Mouse (Mus musculus) erythroblast, embryonic 14.5 days (primary cell): ENCODE data around the gene Etfdh. TPM values are rescaled to one million over a fixed set of nuclear protein-coding genes. Genes with fewer than 3 reads are reported as not detected.
"Not testable (repeated sequence)": the region's sequence is repeated elsewhere in the genome, so short reads cannot be mapped to it uniquely, and the experiment has no call there.

Experiments used
- H3K27me3 ChIP-seq: 2 replicates; pipeline ENCODE4 v1.6.1; 2012; ENCODE audit warnings: inconsistent platforms; ENCODE audit not compliant: control insufficient read depth
- H3K36me3 ChIP-seq: 2 replicates; pipeline ENCODE4 v1.6.1; 2012; ENCODE audit warnings: mild to moderate bottlenecking, inconsistent platforms; ENCODE audit not compliant: control insufficient read depth
- H3K4me1 ChIP-seq: 2 replicates; pipeline ENCODE4 v1.6.1; 2012; ENCODE audit warnings: inconsistent platforms; ENCODE audit not compliant: control insufficient read depth
- H3K4me3 ChIP-seq: replicated peaks from 2 replicates; pipeline ENCODE3; 2012; ENCODE audit warnings: moderate library complexity, mild to moderate bottlenecking, inconsistent platforms
- H3K9me3 ChIP-seq: 2 replicates; pipeline ENCODE4 v1.6.1; 2012; ENCODE audit warnings: low read length, inconsistent platforms, mixed read lengths; ENCODE audit not compliant: control insufficient read depth
- GATA1 ChIP-seq: IDR thresholded peaks from 2 replicates; pipeline ENCODE4 v1.6.1; 2012; ENCODE audit warnings: low read length, inconsistent platforms, mixed read lengths
- TAL1 ChIP-seq: IDR thresholded peaks from 3 replicates; pipeline ENCODE4 v1.6.1; 2012; ENCODE audit warnings: low read length, inconsistent platforms, mixed read lengths
- polyA plus RNA-seq: library from polyadenylated mRNA; stranded (reverse); fragments of >175 nt; gene quantifications from 2 replicates; pipeline ENCODE4 v1.2.3, GENCODE M21; 2012

Etfdh gene
- polyA plus RNA-seq, 1 experiment, result 1.1 TPM

DNA sequence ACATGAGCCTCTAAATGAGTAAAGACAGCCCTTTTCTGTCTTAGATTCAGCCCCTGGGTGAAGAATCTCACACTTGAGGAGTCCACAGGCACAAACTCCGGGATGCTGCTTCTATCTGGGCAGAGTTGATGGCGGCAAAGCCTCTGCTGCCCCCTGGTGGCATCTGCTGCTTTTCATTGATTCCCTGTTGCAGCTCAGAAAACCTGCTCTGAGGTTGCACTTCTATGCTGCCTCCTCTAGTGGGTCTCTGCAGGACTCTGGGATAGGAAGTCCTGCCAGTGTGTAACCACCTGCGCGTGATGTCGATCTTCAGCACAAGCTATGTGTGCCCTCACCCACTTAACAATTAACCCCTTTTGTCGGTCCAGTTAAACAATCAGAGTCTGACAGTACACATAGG, 42.5 kb downstream of the Etfdh start:
- Histone ChIP-seq H3K4me3 (no peak overlapping the region), H3K36me3 (no peaks in the 10 kb centered on the region; the same call in 1 of the 2 replicates), H3K9me3 (no peaks in the 10 kb centered on the region; the same call in 1 of the 2 replicates), H3K27me3 (no peaks in the 10 kb centered on the region), H3K4me1 (peaks cover 48% of the 10 kb centered on the region)
- no peak for TF ChIP-seq TAL1

DNA sequence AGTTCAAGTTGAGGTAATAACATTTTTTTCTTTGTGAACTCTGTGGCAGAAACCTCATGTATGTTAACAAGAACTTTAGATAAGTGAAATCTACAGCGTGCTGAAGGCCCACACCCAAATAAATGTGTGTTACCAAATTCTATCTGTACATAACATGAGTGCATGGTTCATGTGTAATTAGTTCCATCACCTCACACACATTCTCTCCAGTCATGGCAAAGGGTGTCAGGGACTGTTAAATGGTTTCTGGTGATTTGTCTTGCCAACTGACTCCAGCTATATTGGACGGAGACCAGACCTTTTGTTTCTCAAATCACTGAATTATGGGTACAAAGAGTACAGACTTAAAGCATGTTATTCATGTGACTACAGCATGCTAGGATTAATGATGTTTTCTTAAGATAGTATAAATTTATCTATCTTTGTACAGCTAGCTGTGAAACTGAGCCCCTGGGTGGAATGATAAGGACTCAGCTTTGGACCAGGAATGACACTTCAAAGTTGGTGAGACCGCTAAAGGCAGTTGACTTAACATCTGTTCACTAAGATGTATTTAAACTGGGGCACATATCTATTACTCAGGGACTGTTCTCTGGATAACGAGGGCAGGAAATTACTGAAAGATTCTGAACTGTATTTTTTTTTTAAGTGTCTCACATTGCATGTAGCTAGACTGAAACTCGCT, 49.3 kb downstream of the Etfdh start:
- peaks cover 87% of the 10 kb centered on the region for H3K4me1 ChIP-seq
- no peaks in the 10 kb centered on the region; the same call in 1 of the 2 replicates for H3K36me3 ChIP-seq
- no peaks in the 10 kb centered on the region for H3K9me3 ChIP-seq
- peak overlapping the region; percentile 20 for H3K4me3 ChIP-seq
- H3K27me3 ChIP-seq, result no peaks in the 10 kb centered on the region
- TF ChIP-seq TAL1, result peak; percentile 77
- peak; percentile 81 for TF ChIP-seq GATA1

- peaks cover 94% of the 10 kb centered on the region for H3K4me1 ChIP-seq
- no peak overlapping the region for H3K4me3 ChIP-seq
- TF ChIP-seq TAL1 (no peak), GATA1 (no peak)
- no peaks in the 10 kb centered on the region for H3K27me3 ChIP-seq
- no peaks in the 10 kb centered on the region for H3K9me3 ChIP-seq
- no peaks in the 10 kb centered on the region; the same call in 1 of the 2 replicates for H3K36me3 ChIP-seq
These were observed 51.1 kb downstream of the Etfdh start for GRCm38 (mm10) chr3:79578164-79578563.

DNA sequence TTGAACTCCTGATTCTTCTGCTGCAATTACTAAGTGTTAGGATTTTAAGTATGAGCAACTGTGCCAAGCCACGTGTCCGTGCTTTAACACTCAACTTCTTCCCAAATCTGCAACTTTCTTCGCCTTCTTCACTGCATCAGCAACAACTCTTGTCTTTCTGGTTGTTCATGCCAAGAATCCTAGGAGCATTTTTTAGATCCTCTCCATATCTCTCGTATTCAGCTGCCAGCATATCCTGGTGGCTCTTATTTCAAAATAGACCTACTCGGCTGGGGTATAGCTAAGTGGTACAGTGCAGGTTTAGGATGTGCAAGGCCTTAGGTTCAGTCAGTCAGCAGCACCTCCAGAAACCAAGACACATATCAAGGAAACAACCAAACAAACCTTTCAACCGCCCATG, 51.7 kb downstream of the Etfdh start:
- Histone ChIP-seq H3K9me3 (no peaks in the 10 kb centered on the region), H3K4me3 (no peak overlapping the region), H3K36me3 (no peaks in the 10 kb centered on the region; the same call in 1 of the 2 replicates), H3K4me1 (peaks cover 94% of the 10 kb centered on the region), H3K27me3 (no peaks in the 10 kb centered on the region)
- TF ChIP-seq TAL1, result no peak
- TF ChIP-seq GATA1, result no peak

DNA sequence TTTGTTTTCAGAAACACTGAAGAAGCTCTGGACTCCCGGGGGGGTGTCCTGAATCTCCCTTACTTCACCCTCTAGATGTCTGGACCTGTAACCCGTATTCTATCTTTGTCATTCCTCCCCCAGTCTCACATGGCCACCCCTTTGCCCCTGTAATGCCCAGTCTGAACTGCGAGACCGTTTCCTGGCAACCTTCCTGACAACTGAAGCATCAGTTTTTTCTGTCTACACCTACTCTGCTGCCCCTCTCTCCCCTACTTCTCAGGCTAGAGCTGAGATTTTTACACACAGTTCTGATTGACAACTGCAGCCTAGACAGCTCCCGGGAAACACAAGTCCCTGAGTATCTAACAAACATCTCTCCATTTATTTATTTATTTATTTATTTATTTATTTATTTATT, 52.4 kb downstream of the Etfdh start:
- H3K4me3 ChIP-seq, result no peak overlapping the region
- H3K9me3 ChIP-seq, result no peaks in the 10 kb centered on the region
- TF ChIP-seq GATA1 (no peak), TAL1 (no peak)
- H3K36me3 ChIP-seq, result no peaks in the 10 kb centered on the region; the same call in 1 of the 2 replicates
- H3K27me3 ChIP-seq, result no peaks in the 10 kb centered on the region
- H3K4me1 ChIP-seq, result peaks cover 93% of the 10 kb centered on the region

DNA sequence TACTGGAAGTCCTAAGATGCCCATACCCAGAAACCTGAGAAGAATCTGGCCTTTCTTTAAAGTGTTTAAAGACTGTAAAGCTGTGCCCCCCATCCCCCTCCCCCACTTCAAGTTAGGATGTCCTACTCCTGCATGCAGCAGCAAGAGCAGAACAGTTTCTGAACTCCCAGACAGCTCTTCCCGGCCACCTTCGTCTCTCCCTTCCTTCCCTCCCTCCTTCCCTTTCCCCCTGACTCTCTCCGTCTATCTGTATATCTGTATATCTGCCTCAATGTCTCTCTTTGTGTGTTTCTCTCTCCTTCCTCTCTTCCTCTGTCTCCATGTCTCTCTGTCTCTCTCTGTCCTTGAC, 52.9 kb downstream of the Etfdh start:
- H3K36me3 ChIP-seq, result no peaks in the 10 kb centered on the region; the same call in 1 of the 2 replicates
- H3K27me3 ChIP-seq, result no peaks in the 10 kb centered on the region
- peaks cover 92% of the 10 kb centered on the region for H3K4me1 ChIP-seq

DNA sequence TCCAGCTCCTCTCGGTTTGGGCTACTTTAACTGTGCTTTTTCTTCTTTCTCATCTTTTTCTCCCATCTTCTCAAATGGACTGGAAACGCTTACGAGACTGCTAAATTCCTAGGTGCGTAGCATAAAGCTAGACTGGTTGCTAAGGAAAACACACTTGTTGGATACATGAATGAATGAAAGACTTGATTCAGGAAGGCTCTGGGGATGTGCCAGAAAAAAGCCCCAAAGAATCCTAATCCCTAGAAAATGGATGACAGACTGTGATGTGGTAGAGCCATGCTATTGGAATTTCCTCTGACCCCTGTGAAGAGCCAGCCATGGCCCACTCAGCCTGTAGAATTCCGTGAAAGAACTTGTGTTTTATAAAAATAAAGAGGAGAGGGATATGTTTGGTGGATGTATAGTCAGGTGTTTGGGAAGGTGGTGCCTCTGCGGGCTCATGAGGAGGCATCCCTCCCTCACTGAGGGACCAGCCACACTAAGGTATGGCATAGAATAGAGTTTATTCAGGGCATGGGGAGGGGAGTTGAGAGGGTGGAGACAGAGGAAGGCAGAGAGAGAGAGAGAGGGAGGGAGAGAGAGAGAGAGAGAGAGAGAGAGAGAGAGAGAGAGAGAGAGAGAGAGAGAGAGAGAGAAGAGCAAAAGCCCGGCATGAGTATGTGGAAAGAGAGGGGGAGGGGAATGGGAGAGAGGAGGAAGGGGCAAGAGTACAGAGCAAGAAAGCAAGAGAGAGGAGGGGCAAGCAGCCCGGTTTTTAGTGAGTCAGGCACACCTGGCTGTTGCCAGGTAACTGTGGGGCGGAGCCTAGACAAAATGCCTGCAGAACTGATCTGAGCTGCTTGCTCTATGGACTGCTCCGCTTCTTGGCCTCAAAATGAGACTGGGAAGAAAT, 53.5 kb downstream of the Etfdh start:
- Histone ChIP-seq H3K27me3 (no peaks in the 10 kb centered on the region), H3K4me3 (no peak overlapping the region), H3K4me1 (peaks cover 91% of the 10 kb centered on the region), H3K36me3 (no peaks in the 10 kb centered on the region; the same call in 1 of the 2 replicates), H3K9me3 (no peaks in the 10 kb centered on the region)
- TF ChIP-seq TAL1, result no peak
- no peak for TF ChIP-seq GATA1

More for the DNA sequence above, 52.9 kb downstream of the Etfdh start:
- Histone ChIP-seq H3K4me3 (no peak overlapping the region), H3K9me3 (no peaks in the 10 kb centered on the region)
- no peak for TF ChIP-seq TAL1
- no peak for TF ChIP-seq GATA1

DNA sequence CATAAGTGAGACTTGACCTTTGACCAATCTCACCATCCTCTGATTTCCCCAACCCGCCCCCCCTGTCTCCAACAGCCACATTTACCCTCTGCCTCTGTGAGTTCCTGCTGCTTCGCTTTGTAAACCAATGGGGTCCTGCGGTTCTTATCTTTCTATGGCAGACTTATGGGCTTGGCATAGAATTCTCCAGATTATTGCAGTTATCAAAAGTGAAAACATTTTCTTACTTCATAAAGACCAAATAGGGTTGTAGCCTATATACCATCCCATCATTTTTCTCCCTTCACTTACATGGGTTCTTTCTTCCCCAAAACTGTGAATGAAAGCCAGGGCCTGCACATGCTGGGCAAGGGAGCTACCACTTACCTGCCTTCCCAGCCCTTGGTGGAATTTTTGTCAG, 55.0 kb downstream of the Etfdh start:
- no peaks in the 10 kb centered on the region for H3K27me3 ChIP-seq
- peak; percentile 77 for TF ChIP-seq TAL1
- peak; percentile 77 for TF ChIP-seq GATA1
- no peaks in the 10 kb centered on the region for H3K9me3 ChIP-seq
- no peaks in the 10 kb centered on the region; the same call in 1 of the 2 replicates for H3K36me3 ChIP-seq
- H3K4me1 ChIP-seq, result peaks cover 79% of the 10 kb centered on the region
- peak overlapping the region; percentile 38 for H3K4me3 ChIP-seq

DNA sequence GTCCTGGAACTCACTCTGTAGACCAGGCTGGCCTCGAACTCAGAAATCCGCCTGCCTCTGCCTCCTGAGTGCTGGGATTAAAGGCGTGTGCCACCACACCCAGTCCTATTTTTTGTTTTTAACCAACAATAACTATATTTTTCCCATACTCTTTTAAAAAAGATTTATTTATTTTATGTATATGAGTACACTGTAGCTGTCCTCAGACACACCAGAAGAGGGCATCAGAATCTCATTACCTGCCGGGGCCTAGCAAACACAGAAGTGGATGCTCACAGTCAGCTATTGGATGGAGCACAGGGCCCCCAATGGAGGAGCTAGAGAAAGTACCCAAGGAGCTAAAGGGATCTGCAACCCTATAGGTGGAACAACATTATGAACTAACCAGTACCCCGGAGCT, 55.9 kb downstream of the Etfdh start:
- not testable (repeated sequence) for H3K9me3 ChIP-seq, H3K36me3 ChIP-seq, H3K4me3 ChIP-seq, H3K27me3 ChIP-seq
- peaks cover 79% of the 10 kb centered on the region for H3K4me1 ChIP-seq
